Mouse (Mus musculus): ENCODE measurements around the gene Tbck.

Tbck gene

DNA sequence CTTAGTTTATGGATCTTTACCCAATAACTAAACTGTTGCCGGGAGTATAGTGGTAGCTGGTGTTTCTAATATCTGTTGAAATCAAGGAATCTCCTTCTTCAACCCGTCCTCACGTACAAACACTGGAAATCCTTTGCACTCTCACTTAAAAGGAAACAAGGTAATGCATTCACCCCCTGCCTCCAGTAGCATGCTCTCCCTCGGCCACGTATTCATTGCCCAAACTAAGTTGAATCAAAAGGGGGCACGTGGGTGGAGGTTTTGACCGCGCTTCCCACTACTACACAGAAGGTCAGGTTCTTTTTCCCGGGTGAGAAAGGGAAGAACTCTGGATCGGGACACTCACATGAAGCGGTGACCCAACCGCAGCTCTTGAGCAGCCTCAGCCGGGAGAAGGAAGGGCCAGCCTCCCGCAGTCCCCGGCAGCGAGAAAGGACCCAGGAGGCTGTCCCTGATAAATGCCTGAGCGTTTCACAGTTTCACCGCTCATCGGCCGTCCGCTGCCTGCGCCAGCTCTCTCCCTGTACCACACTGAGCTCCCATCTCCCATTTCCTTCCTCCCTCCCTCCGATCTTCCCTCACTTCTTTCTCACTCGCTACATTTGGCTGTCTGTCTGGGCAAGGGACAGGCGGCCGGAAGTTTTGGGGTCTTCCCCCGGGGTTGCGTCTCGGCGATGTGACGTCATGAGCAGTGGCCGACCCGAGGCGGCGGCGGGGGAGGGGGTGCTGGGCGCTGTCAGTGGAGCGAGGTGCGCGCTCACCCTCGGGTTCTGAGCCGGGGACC, at the start of gene Tbck:
Tbck (plus strand) TSS at position 698 of the 784 bp plus-strand sequence.
- DNase-seq = peak; percentile 92

- no peak for DNase-seq
These were observed 46.9 kb upstream of the Tbck start for GRCm38 (mm10) chr3:132637080-132637479.

DNA sequence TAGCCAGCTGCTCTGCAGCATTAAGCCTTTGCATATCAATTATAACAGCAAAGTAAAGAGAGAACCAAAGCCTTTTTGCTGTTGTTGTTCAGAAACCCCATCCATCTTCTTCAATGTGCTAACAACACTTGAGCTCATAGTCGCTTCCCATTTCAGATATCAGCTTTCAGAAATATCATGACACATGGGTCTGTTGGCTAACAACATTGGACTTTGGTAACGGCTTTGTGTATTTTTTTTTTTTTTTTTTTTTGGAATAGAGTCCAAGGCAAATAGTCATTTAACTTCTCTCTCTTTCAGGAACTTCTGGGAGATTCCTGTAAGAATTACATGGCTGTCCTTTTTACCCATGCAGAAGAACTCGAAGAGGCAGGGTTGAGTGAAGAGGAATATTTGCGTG, 39.9 kb upstream of the Tbck start:
- DNase-seq = no peak

GRCm38 (mm10) chr3:132646814-132647213, 37.1 kb upstream of the Tbck start:
- no peak for DNase-seq

- DNase-seq = no peak
These were observed 34.6 kb upstream of the Tbck start for GRCm38 (mm10) chr3:132649368-132649767.

GRCm38 (mm10) chr3:132650191-132650590, 33.8 kb upstream of the Tbck start:
- DNase-seq = no peak

DNA sequence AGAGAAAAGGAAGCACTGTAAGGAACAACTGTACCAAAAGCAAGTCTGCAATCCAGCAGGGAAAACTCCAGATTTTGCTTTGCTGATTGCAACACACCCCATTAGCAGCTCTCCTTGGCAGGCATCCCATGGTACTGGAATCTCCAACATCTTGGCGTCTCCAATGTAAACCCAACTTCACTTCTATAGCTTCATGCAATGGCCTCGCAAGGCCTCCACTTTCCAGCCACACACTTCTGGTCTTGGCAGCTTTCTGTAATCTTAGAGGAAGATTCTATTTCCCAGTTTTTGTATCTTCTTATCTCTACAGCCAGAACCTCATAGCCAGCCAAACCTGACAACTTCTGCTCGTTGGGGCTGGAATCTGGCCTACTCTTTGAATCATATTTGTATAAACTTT, 32.2 kb upstream of the Tbck start:
- DNase-seq = no peak

DNA sequence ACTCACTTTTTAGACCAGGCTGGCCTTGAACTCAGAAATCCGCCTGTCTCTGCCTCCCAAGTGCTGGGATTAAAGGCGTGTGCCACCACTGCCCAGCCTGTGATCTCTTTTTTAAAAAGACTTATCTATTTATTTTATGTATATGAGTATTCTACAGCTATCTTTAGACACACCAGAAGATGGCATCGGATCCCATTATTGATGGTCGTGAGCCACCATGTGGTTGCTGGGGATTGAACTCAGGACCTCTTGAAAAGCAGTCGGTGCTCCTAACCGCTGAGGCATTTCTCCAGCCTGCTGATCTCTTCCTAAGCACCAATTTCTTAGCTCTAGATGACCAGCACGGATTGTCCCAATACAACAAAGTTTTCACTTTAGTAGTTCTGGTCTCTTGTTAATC, 30.0 kb upstream of the Tbck start:
- no peak for DNase-seq

GRCm38 (mm10) chr3:132655955-132656354, 28.0 kb upstream of the Tbck start:
- DNase-seq = no peak

DNA sequence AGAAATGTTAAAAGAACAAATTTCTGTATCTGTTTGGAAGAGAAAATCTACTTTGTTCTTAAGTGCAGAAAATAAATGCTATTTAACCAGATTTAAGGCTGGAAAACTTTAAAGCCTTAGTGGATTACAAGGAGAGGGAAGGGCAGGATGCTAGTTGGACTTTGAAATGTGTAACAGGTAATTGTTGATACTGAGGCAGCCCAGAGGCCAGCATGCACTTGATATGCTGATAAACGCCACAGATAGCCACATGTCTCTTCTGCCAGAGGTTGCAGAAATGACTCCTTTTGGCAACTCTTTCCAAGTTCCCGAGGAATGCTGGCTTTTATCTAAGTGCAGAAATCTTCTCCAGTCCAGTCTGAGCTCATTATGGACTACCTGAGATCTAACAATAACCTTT, 6.5 kb upstream of the Tbck start:
- no peak for DNase-seq

DNA sequence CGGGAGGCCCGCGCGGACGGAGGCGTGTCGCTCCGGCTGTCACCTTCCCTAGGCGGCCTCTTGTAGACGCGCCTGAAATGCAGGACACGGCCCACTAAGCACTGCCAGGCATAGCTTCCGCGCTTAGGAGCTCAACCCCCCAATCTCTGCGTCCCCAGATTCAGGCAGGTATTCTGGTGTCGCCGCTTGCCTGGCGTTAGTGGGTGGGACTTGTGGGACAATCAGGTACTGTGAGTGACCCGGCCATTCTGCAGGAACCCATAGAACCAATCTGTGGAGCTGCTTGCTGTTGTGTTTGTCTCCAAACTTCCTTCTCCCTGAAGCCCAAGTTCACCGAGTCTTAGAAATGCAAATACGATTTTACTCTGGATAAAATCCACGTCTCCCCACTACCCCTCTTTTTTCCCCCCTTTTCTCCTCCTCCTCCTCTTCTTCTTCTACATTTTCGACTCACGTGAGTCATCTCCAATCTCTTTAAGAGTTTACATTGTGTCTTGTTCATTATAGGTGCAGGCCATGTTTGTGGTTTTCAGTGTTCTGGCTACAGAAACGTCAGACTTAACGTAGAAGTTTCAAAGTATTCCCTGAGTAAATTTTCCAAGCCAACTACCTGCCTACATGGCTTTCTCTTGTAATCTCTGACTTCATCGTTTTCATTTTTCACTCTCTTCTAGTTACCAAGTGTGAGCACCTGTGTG, 436 bp downstream of the Tbck start, which contains the start of gene Aimp1:
Aimp1 (minus strand) TSS at position 140 of the 698 bp plus-strand sequence.
- no peak for DNase-seq

DNA sequence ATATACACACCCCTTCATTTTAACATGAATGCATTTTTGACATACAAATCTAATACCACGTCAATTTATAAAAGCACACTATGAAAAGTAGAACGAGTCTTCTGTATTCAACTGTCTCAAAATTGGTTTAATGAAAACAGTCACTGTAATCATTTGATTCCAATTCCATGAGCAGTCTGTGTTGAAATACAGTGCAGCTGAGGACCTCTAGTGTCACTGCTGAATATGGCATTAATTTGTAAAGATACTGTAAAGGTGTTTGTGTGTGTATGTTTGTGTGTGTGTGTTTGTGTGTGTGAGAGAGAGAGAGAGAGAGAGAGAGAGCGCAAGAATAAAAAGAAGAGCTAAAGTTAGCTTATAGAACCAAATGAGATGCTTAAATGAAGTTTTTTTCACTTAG, 17.4 kb downstream of the Tbck start:
- DNase-seq = no peak

GRCm38 (mm10) chr3:132704216-132704615, 20.3 kb downstream of the Tbck start:
- DNase-seq = no peak

DNA sequence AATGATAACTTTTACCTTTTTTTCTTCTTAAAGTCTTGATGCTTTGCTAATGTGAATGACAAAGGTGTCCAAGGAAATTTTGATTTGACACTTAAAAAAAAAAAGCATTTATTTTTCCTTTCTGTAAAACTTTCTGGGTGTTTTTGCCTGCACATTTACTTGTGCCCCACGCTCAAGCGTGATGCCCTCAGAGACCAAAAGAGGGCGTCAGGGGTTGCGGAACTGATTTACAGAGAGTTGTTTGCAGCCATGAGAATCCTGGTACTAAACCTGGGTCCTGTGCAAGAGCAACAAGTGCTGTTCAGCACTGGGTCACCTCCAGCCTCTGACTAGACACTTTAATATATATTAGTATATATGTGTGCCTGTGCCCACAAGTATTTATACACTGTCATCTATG, 23.0 kb downstream of the Tbck start:
- DNase-seq = peak; percentile 7

- no peak for DNase-seq
These were observed 30.0 kb downstream of the Tbck start for GRCm38 (mm10) chr3:132713913-132714312.

DNA sequence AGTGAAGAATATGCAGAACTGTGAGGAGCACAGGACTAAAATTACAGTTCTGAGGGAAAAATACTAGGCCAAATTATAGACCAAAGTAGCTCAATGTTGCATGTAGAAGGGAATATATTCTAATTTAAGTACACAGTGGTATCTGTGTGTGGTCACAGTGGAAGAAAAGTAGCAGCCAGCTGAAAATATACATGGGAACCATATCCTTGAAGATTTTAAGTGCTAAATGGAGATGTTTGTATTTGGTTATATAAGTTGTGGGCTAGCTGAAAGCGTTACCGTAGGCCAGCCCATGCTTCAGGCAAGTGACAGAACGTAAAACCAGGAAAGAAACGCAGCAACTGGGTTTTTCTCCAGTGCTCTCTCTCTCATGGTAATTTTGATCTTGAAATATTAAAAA, 33.4 kb downstream of the Tbck start:
- no peak for DNase-seq

GRCm38 (mm10) chr3:132724326-132724725, 40.4 kb downstream of the Tbck start:
- DNase-seq = no peak

DNA sequence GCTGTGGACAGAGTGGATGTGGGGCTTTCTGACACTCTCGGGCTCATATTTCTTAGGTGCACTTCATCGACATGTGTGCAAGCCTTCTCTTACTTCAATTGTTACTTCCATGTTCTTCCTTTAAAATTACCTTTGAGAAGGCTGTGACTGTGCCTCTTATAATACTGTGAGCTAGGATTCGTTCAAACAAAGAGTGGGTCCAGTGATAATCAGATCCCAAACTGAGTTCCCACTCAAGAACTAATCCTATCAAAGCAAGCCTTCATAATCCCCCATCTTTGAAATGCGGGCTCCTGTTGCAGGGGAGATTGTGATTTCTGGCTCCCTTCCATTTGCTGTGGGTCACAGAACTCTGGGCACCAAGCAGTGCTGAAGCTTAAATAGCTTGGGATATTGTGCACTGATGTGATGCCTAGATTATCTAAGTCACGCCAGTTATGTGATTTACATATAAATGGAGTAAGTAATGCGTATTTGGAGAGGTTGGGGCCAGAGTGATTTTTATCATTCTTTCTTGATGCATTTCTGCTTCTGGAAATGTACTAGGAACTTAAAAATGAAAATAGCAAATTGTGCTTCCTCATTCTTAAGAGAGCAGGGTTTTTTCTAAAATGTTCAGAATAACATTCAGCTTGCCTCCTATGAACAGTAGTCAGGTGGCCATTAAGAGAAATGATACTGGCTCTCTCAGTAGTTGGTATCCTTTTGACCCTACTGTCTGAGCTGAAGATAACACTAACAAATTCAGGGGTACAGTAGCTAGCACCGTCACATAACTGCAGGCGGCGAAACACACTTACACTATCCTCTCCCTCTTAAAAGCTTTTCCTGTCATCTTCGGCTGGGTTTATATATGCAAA, 60.6 kb downstream of the Tbck start:
- no peak for DNase-seq

GRCm38 (mm10) chr3:132747036-132747435, 63.1 kb downstream of the Tbck start:
- DNase-seq = peak; percentile 48

- peak; percentile 6 for DNase-seq
These were observed 63.8 kb downstream of the Tbck start for GRCm38 (mm10) chr3:132747766-132748165.

DNA sequence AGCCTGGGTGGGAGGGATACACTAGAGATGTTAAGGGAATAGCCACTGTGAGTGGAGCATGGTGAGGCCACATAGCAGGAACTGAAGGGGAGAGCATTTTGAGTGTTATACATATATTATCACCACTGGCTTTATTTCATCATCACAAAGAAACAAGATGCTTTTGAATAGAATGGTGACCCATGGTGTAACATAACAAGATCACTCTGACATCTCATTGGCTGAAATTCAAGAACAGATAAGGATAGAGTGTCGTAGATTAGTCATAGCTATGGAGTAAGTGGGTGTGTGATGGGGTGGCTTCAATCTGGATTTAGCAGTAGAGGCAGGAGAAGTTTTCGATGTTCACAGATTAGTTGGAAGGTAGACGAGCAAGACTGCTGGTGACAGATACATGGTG, 64.8 kb downstream of the Tbck start:
- no peak for DNase-seq

GRCm38 (mm10) chr3:132752772-132753171, 68.8 kb downstream of the Tbck start:
- no peak for DNase-seq

DNA sequence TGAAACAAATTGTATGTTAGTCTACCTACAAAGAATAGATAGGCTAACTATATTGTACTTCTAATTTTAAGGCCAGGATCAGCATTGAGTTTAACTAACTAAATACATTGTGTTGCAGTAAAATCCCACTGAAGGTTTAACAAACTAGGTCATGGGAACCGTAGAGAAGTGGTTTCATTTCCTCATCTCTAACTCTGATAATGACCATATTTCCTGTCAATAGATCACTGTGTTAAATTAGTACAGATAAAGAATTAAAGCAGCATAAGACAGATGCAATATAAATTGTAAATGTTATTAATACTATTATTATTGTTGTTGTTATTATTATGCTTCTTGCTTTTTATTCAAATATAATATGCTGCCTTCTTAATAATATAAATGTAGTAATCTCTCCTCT, 72.3 kb downstream of the Tbck start:
- no peak for DNase-seq

All from liver (tissue).